Mouse (Mus musculus): ENCODE measurements around the gene Steap2. TPM values are rescaled to one million over a fixed set of nuclear protein-coding genes. Genes with fewer than 3 reads are reported as not detected.

Gene Steap2
- total and polyA plus RNA-seq, 3 experiments: not detected

DNA sequence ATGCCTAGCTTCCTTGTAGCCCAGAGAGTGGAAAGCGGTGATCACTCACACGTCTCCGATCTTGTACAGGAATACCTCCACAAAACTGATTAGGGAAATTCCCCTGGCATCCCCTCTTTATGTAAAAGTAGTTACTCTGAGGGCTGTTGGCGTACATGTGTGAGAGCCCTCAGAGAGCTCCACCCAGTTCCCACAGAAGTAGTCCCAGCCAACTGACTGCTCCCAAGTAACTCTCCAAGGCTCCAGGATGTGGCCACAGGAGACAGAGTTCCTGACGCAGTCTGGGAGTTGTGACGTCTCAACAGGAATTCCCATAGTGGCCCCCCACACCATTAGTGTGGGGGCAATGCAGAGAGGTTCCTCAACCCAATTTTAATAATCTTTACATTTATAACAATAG, 31.3 kb downstream of the Steap2 start:
- no peak overlapping the region for H3K4me3 ChIP-seq (ENCODE audit: control insufficient read depth in 1 of 2, insufficient read depth in 1 of 2, low read depth in 2 of 2, low read length in 2 of 2)
- H3K9me3 ChIP-seq (replicated peaks; ENCODE audit: insufficient read depth, low read length): no peaks in the 10 kb centered on the region
- no peak for TF ChIP-seq JUND (IDR thresholded peaks at IDR 0.05; ENCODE audit: low read depth, low read length)
- TF ChIP-seq ELF1 (IDR thresholded peaks at IDR 0.05; ENCODE audit: low read depth, low read length): no peak
- TF ChIP-seq ZMIZ1 (IDR thresholded peaks at IDR 0.05; ENCODE audit: low read depth, low read length): no peak
- TF ChIP-seq TCF12 (IDR thresholded peaks at IDR 0.05; ENCODE audit: low read depth, low read length): no peak
- TF ChIP-seq GATA1 (IDR thresholded peaks at IDR 0.05; ENCODE audit: low read depth, low read length): no peak
- TF ChIP-seq ZC3H11A (IDR thresholded peaks at IDR 0.05; ENCODE audit: low read depth, low read length): no peak
- no peak for TF ChIP-seq BHLHE40 (IDR thresholded peaks at IDR 0.05; ENCODE audit: borderline replicate concordance, low read depth, low read length)
- TF ChIP-seq POLR2AphosphoS5 (IDR thresholded peaks at IDR 0.05; ENCODE audit: borderline replicate concordance, low read depth, low read length): no peak
- TF ChIP-seq MAFK (IDR thresholded peaks at IDR 0.05; ENCODE audit: borderline replicate concordance, low read depth, low read length): no peak
- no peak for TF ChIP-seq NRF1 (IDR thresholded peaks at IDR 0.05; ENCODE audit: insufficient read depth, low read depth, low read length, poor library complexity, severe bottlenecking)
- TF ChIP-seq USF2 (IDR thresholded peaks at IDR 0.05; ENCODE audit: borderline replicate concordance in 1 of 2, insufficient read depth in 1 of 2, low read depth in 1 of 2, low read length in 2 of 2): no peak
- TF ChIP-seq POLR2A (IDR thresholded peaks at IDR 0.05; ENCODE audit: control insufficient read depth in 1 of 2, insufficient read depth in 1 of 2, low read depth in 1 of 2, low read length in 2 of 2, poor library complexity in 1 of 2): no peak
- no peak for TF ChIP-seq CHD1 (IDR thresholded peaks at IDR 0.05; ENCODE audit: low read depth, low read length)
- no peak for TF ChIP-seq KAT2A (conservative IDR thresholded peaks at IDR 0.05; ENCODE audit: low read depth, low read length)
- H3K79me2 ChIP-seq (ENCODE audit: control insufficient read depth, insufficient read depth, low read length, poor library complexity): no peaks in the 10 kb centered on the region
- no peaks in the 10 kb centered on the region for H3K36me3 ChIP-seq (ENCODE audit: control insufficient read depth in 1 of 2, insufficient read depth in 2 of 2, low read length in 2 of 2)
- no peak overlapping the region for H3K9ac ChIP-seq (ENCODE audit: control insufficient read depth, low read depth, low read length, poor library complexity, severe bottlenecking)
- H3K27ac ChIP-seq (ENCODE audit: control insufficient read depth, low read depth, low read length): no peak overlapping the region
- DNase-seq (ENCODE audit: low read depth, low spot score): no peak
- no peaks in the 10 kb centered on the region for H3K27me3 ChIP-seq (ENCODE audit: control insufficient read depth in 1 of 2, insufficient read depth in 2 of 2, low read length in 2 of 2)
- H3K4me1 ChIP-seq (ENCODE audit: control insufficient read depth in 1 of 2, insufficient read depth in 2 of 2, low read length in 2 of 2): no peaks in the 10 kb centered on the region

DNA sequence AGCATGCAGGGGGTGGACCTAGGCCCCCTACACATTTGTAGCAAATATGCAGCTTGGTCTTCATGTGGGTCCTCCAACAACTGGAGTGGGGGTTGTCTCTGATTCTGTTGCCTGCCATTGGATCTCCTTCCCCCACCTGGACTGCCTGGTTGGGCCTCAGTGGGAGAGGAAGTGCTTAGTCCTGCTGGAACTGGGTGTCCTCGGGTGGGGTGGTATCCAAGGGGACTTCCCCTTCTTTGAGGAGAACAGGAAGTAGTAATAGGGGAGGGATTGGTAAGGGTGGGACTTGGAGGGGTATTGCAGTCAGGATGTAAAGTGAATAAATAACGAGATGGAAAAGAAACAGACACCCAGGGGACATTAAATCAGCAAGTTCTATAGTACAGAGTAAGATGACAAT, 35.7 kb downstream of the Steap2 start:
- Histone ChIP-seq H3K9me3 (replicated peaks; ENCODE audit: insufficient read depth, low read length) (no peaks in the 10 kb centered on the region), H3K27ac (ENCODE audit: control insufficient read depth, low read depth, low read length) (no peak overlapping the region), H3K4me1 (ENCODE audit: control insufficient read depth in 1 of 2, insufficient read depth in 2 of 2, low read length in 2 of 2) (no peaks in the 10 kb centered on the region), H3K36me3 (ENCODE audit: control insufficient read depth in 1 of 2, insufficient read depth in 2 of 2, low read length in 2 of 2) (no peaks in the 10 kb centered on the region), H3K27me3 (ENCODE audit: control insufficient read depth in 1 of 2, insufficient read depth in 2 of 2, low read length in 2 of 2) (no peaks in the 10 kb centered on the region), H3K9ac (ENCODE audit: control insufficient read depth, low read depth, low read length, poor library complexity, severe bottlenecking) (no peak overlapping the region), H3K79me2 (ENCODE audit: control insufficient read depth, insufficient read depth, low read length, poor library complexity) (no peaks in the 10 kb centered on the region), H3K4me3 (ENCODE audit: control insufficient read depth in 1 of 2, insufficient read depth in 1 of 2, low read depth in 2 of 2, low read length in 2 of 2) (no peak overlapping the region)
- TF ChIP-seq GATA1 (IDR thresholded peaks at IDR 0.05; ENCODE audit: low read depth, low read length): no peak
- no peak for TF ChIP-seq MAX (IDR thresholded peaks at IDR 0.05; ENCODE audit: low read length)
- TF ChIP-seq ETS1 (IDR thresholded peaks at IDR 0.05; ENCODE audit: low read depth, low read length): no peak
- no peak for TF ChIP-seq CHD1 (IDR thresholded peaks at IDR 0.05; ENCODE audit: low read depth, low read length)
- no peak for TF ChIP-seq RCOR1 (IDR thresholded peaks at IDR 0.05; ENCODE audit: low read depth, low read length)
- TF ChIP-seq ZNF384 (IDR thresholded peaks at IDR 0.05; ENCODE audit: low read depth, low read length): no peak
- TF ChIP-seq UBTF (IDR thresholded peaks at IDR 0.05; ENCODE audit: borderline replicate concordance, insufficient read depth, low read depth, low read length): no peak
- TF ChIP-seq JUND (IDR thresholded peaks at IDR 0.05; ENCODE audit: low read depth, low read length): no peak
- TF ChIP-seq TCF12 (IDR thresholded peaks at IDR 0.05; ENCODE audit: low read depth, low read length): no peak
- no peak for TF ChIP-seq CTCF (IDR thresholded peaks at IDR 0.05 in 2 of 3, conservative IDR thresholded peaks at IDR 0.05 in 1 of 3; ENCODE audit: control insufficient read depth in 1 of 3, insufficient read depth in 1 of 3, low read depth in 2 of 3, low read length in 3 of 3, poor library complexity in 1 of 3, severe bottlenecking in 1 of 3)
- no peak for TF ChIP-seq CHD2 (IDR thresholded peaks at IDR 0.05; ENCODE audit: low read length)
- TF ChIP-seq POLR2AphosphoS2 (IDR thresholded peaks at IDR 0.05; ENCODE audit: low read length): no peak
- no peak for TF ChIP-seq HCFC1 (IDR thresholded peaks at IDR 0.05; ENCODE audit: low read depth, low read length)
- TF ChIP-seq USF2 (IDR thresholded peaks at IDR 0.05; ENCODE audit: borderline replicate concordance in 1 of 2, insufficient read depth in 1 of 2, low read depth in 1 of 2, low read length in 2 of 2): no peak
- no peak for DNase-seq (ENCODE audit: low read depth, low spot score)

Data from MEL (cell line).